Mouse (Mus musculus) heart, embryonic 11.5 days (tissue): Measurements from ENCODE around the gene Rab11fip3. TPM values are rescaled to one million over a fixed set of nuclear protein-coding genes. Genes with fewer than 3 reads are reported as not detected.

ENCODE experiments used
- ATAC-seq: fragments of 200-750 bp; cut with Nextera tagmentation; replicated peaks from 2 replicates; pipeline ENCODE4 v1.8.0; 2017; ENCODE audit warnings: moderate library complexity; ENCODE audit not compliant: insufficient number of reproducible peaks, low FRiP score, low TSS enrichment
- H3K27ac ChIP-seq: fragments of 300-500 bp; sonication (generic); 2 replicates; pipeline ENCODE4 v1.5.1; 2014; ENCODE audit warnings: mild to moderate bottlenecking, low read depth, low read length
- H3K27me3 ChIP-seq: fragments of 300-500 bp; sonication (generic); 2 replicates; pipeline ENCODE4 v1.6.1; 2014; ENCODE audit warnings: mild to moderate bottlenecking, low read length, mixed read lengths; ENCODE audit not compliant: control insufficient read depth, insufficient read depth
- H3K36me3 ChIP-seq: fragments of 300-500 bp; sonication (generic); 2 replicates; pipeline ENCODE4 v1.6.1; 2014; ENCODE audit warnings: mild to moderate bottlenecking, low read length, moderate library complexity, mixed read lengths; ENCODE audit not compliant: control insufficient read depth, insufficient read depth
- H3K4me1 ChIP-seq: fragments of 300-500 bp; sonication (generic); 2 replicates; pipeline ENCODE4 v1.6.1; 2014; ENCODE audit warnings: low read length; ENCODE audit not compliant: control insufficient read depth, insufficient read depth
- H3K4me2 ChIP-seq: fragments of 300-500 bp; sonication (generic); 2 replicates; pipeline ENCODE4 v1.6.1; 2014; ENCODE audit warnings: mild to moderate bottlenecking, moderate library complexity
- H3K4me3 ChIP-seq: fragments of 300-500 bp; sonication (generic); 2 replicates; pipeline ENCODE4 v1.5.1; 2014; ENCODE audit warnings: low read depth, low read length
- H3K9ac ChIP-seq: fragments of 300-500 bp; sonication (generic); 2 replicates; pipeline ENCODE4 v1.6.1; 2014; ENCODE audit warnings: mild to moderate bottlenecking, low read depth, low read length, moderate library complexity
- H3K9me3 ChIP-seq: fragments of 300-500 bp; sonication (generic); replicated peaks from 2 replicates; pipeline ENCODE4 v1.6.1; 2016; ENCODE audit warnings: low read length; ENCODE audit not compliant: control insufficient read depth
- WGBS: fragments of 180-500 bp; shearing (Covaris S2); extraction: QIAGEN DNeasy Blood & Tissue Kit; methylation state at CpG from one replicate; pipeline ENCODE4 v1.1.7; 2014; ENCODE audit not compliant: insufficient replicate concordance; 5-methylcytosine and 5-hydroxymethylcytosine counted together
- polyA plus RNA-seq: library from polyadenylated mRNA; unstranded; fragments of >200 nt; fragmentation: Nextera tagmentation; extraction: Ambion mirVana; gene quantifications from 2 replicates; pipeline ENCODE4 v1.2.1, GENCODE M21; 2014

The Rab11fip3 gene
- polyA plus RNA-seq, 1 experiment from 2014 or later, result 11.9 TPM

- Histone ChIP-seq H3K4me1 (peaks cover 13% of the 10 kb centered on the region), H3K27me3 (peaks cover 35% of the 10 kb centered on the region)
These were observed 121.3 kb downstream of the Rab11fip3 start for GRCm38 (mm10) chr17:25948051-25948450.

GRCm38 (mm10) chr17:25947576-25947975 lies 121.8 kb downstream of the Rab11fip3 start:
- H3K27me3 ChIP-seq, result peaks cover 30% of the 10 kb centered on the region
- 0 out of 2 replicates have a peak overlapping the region, but pooled peaks have one; percentile 10 for H3K27ac ChIP-seq
- H3K9me3 ChIP-seq, result no peaks in the 10 kb centered on the region
- no peak overlapping the region for H3K4me3 ChIP-seq
- H3K4me1 ChIP-seq, result peaks cover 13% of the 10 kb centered on the region
- WGBS, result 77% methylated on average over 4 of the region's 4 CpGs
- H3K4me2 ChIP-seq, result no peak overlapping the region
- H3K9ac ChIP-seq, result peak overlapping the region; percentile 54; the same call in 1 of the 2 replicates
- H3K36me3 ChIP-seq, result no peaks in the 10 kb centered on the region
- ATAC-seq, result no peak

More at GRCm38 (mm10) chr17:25948051-25948450, 121.3 kb downstream of the Rab11fip3 start:
- no peak overlapping the region for H3K4me2 ChIP-seq
- no peaks in the 10 kb centered on the region for H3K36me3 ChIP-seq
- 71% methylated on average over 8 of the region's 8 CpGs for WGBS
- H3K9ac ChIP-seq, result no peak overlapping the region
- ATAC-seq, result no peak
- no peaks in the 10 kb centered on the region for H3K9me3 ChIP-seq
- no peak overlapping the region for H3K27ac ChIP-seq
- H3K4me3 ChIP-seq, result no peak overlapping the region

GRCm38 (mm10) chr17:25946891-25947290 lies 122.5 kb downstream of the Rab11fip3 start:
- H3K4me2 ChIP-seq, result no peak overlapping the region; the same call in 1 of the 2 replicates
- H3K36me3 ChIP-seq, result no peaks in the 10 kb centered on the region
- ATAC-seq, result no peak
- peak overlapping the region; percentile 58 for H3K27ac ChIP-seq
- H3K4me3 ChIP-seq, result no peak overlapping the region
- 80% methylated on average over 8 of the region's 8 CpGs for WGBS
- peaks cover 23% of the 10 kb centered on the region for H3K27me3 ChIP-seq
- peaks cover 9% of the 10 kb centered on the region for H3K4me1 ChIP-seq
- H3K9ac ChIP-seq, result no peak overlapping the region
- no peaks in the 10 kb centered on the region for H3K9me3 ChIP-seq

GRCm38 (mm10) chr17:25946349-25946748 lies 123.0 kb downstream of the Rab11fip3 start:
- H3K4me1 ChIP-seq, result peaks cover 4% of the 10 kb centered on the region
- no peak overlapping the region for H3K4me2 ChIP-seq
- no peak for ATAC-seq
- no peaks in the 10 kb centered on the region for H3K9me3 ChIP-seq
- H3K27ac ChIP-seq, result peak overlapping the region; percentile 58
- no peaks in the 10 kb centered on the region for H3K36me3 ChIP-seq
- H3K4me3 ChIP-seq, result no peak overlapping the region
- no peak overlapping the region for H3K9ac ChIP-seq
- 68% methylated on average over 7 of the region's 7 CpGs for WGBS
- H3K27me3 ChIP-seq, result peaks cover 18% of the 10 kb centered on the region

- no peaks in the 10 kb centered on the region for H3K9me3 ChIP-seq
- H3K36me3 ChIP-seq, result no peaks in the 10 kb centered on the region
- H3K4me1 ChIP-seq, result peaks cover 6% of the 10 kb centered on the region
- 63% methylated on average over 9 of the region's 9 CpGs for WGBS
- H3K9ac ChIP-seq, result no peak overlapping the region
- H3K4me2 ChIP-seq, result no peak overlapping the region
- H3K4me3 ChIP-seq, result no peak overlapping the region
- no peak overlapping the region for H3K27ac ChIP-seq
- H3K27me3 ChIP-seq, result peaks cover 11% of the 10 kb centered on the region
- no peak for ATAC-seq
These were observed 123.7 kb downstream of the Rab11fip3 start for GRCm38 (mm10) chr17:25945517-25946155.

GRCm38 (mm10) chr17:25944366-25945163 lies 124.8 kb downstream of the Rab11fip3 start, which contains the start of the genes Pigq and Nhlrc4:
Gene Pigq, minus strand, starts transcription at chr17:25944936.
Gene Nhlrc4, minus strand, starts transcription at chr17:25944961.
- no peak within 1 kb of the TSS for H3K9ac ChIP-seq
- peak within 1 kb of the TSS; percentile 43 for H3K4me2 ChIP-seq
- no peak within 1 kb of the TSS for H3K4me3 ChIP-seq
- peaks cover 9% of the 10 kb centered on the region for H3K4me1 ChIP-seq
- H3K9me3 ChIP-seq, result no peaks in the 10 kb centered on the region
- peak within 1 kb of the TSS; percentile 85 for H3K27ac ChIP-seq
- no peaks in the 10 kb centered on the region for H3K27me3 ChIP-seq
- WGBS, result 45% methylated on average over 6 of the region's 6 CpGs
- no peaks in the 10 kb centered on the region for H3K36me3 ChIP-seq
- ATAC-seq, result peak; percentile 46; the same call in 1 of the 2 replicates

- WGBS, result 75% methylated on average over 9 of the region's 9 CpGs
- peaks cover 9% of the 10 kb centered on the region for H3K4me1 ChIP-seq
- no peak for ATAC-seq
- H3K27me3 ChIP-seq, result no peaks in the 10 kb centered on the region
- no peaks in the 10 kb centered on the region for H3K9me3 ChIP-seq
- H3K36me3 ChIP-seq, result no peaks in the 10 kb centered on the region
- no peak overlapping the region for H3K4me3 ChIP-seq
- 0 out of 2 replicates have a peak overlapping the region, but pooled peaks have one; percentile 34 for H3K9ac ChIP-seq
- peak overlapping the region; percentile 85 for H3K27ac ChIP-seq
- H3K4me2 ChIP-seq, result peak overlapping the region; percentile 43
These were observed 125.6 kb downstream of the Rab11fip3 start for GRCm38 (mm10) chr17:25943769-25944168.

- Histone ChIP-seq H3K27ac (peak overlapping the region; percentile 85), H3K9me3 (no peaks in the 10 kb centered on the region), H3K4me2 (peak overlapping the region; percentile 43), H3K4me1 (peaks cover 9% of the 10 kb centered on the region), H3K4me3 (0 out of 2 replicates have a peak overlapping the region, but pooled peaks have one; percentile 3), H3K36me3 (no peaks in the 10 kb centered on the region), H3K27me3 (no peaks in the 10 kb centered on the region), H3K9ac (peak overlapping the region; percentile 34; the same call in 1 of the 2 replicates)
- no peak for ATAC-seq
- WGBS, result 67% methylated on average over 3 of the region's 3 CpGs
These were observed 126.1 kb downstream of the Rab11fip3 start for GRCm38 (mm10) chr17:25943221-25943620.
